ENCODE assay signal across 13 mouse cellular contexts in genomic region chr7:19163752-19164151, GRCm38 (mm10). TPM values are rescaled to one million over a fixed set of nuclear protein-coding genes. Genes with fewer than 3 reads are reported as not detected.
DNase-seq lines count a peak whose midpoint lies in the region; ATAC-seq and TF ChIP-seq lines count a peak whose summit lies in the region.
"Had no signal": no experiment of that assay in that cellular context is flagged by ENCODE, and none has a peak within 500 bp of the region (broad histone marks: within the 10 kb centered on the region; RNA-seq: fewer than 3 reads in every experiment).

No protein-coding gene starts in this region.

- H3K27ac ChIP-seq in hindbrain, embryonic 12.5 days: no peak overlapping the region
- H3K27ac ChIP-seq in hindbrain, postnatal 0 days: no peak overlapping the region
- H3K27ac ChIP-seq in stomach, embryonic 14.5 days (ENCODE audit: low read length): no peak overlapping the region
- H3K27ac ChIP-seq in stomach, postnatal 0 days (replicated peaks): no peak overlapping the region
- H3K27ac ChIP-seq in hindbrain, embryonic 15.5 days (replicated peaks): no peak overlapping the region
- no peak overlapping the region for H3K27ac ChIP-seq in stomach, embryonic 15.5 days

- no peak for TF ChIP-seq EP300 in stomach, postnatal 0 days (optimal IDR thresholded peaks at IDR 0.05)

- H3K4me1 ChIP-seq in hindbrain, embryonic 12.5 days: peaks cover 29% of the 10 kb centered on the region
- peaks cover 4% of the 10 kb centered on the region; the same call in 1 of the 2 replicates for H3K4me1 ChIP-seq in hindbrain, postnatal 0 days (ENCODE audit: insufficient read depth, low read length)
- peaks cover 24% of the 10 kb centered on the region for H3K4me1 ChIP-seq in stomach, embryonic 14.5 days (ENCODE audit: control insufficient read depth, insufficient read depth, low read length)
- 0 out of 2 replicates have a peak, but pooled peaks cover 4% of the 10 kb centered on the region for H3K4me1 ChIP-seq in stomach, postnatal 0 days (replicated peaks; ENCODE audit: control insufficient read depth, insufficient read depth)
- H3K4me1 ChIP-seq in hindbrain, embryonic 15.5 days (replicated peaks): peaks cover 32% of the 10 kb centered on the region
- peaks cover 34% of the 10 kb centered on the region for H3K4me1 ChIP-seq in stomach, embryonic 15.5 days

- no peaks in the 10 kb centered on the region for H3K9me3 ChIP-seq in hindbrain, embryonic 12.5 days (replicated peaks)
- no peaks in the 10 kb centered on the region for H3K9me3 ChIP-seq in hindbrain, postnatal 0 days (ENCODE audit: low read length)
- no peaks in the 10 kb centered on the region for H3K9me3 ChIP-seq in stomach, embryonic 14.5 days (ENCODE audit: control insufficient read depth, low read depth, low read length)
- H3K9me3 ChIP-seq in stomach, postnatal 0 days (ENCODE audit: control insufficient read depth, low read length): no peaks in the 10 kb centered on the region
- no peaks in the 10 kb centered on the region for H3K9me3 ChIP-seq in hindbrain, embryonic 15.5 days
- H3K9me3 ChIP-seq in stomach, embryonic 15.5 days: no peaks in the 10 kb centered on the region

- H3K9ac ChIP-seq in hindbrain, embryonic 12.5 days: no peak overlapping the region
- H3K9ac ChIP-seq in hindbrain, postnatal 0 days (replicated peaks; ENCODE audit: low read length): no peak overlapping the region
- H3K9ac ChIP-seq in stomach, embryonic 14.5 days (replicated peaks; ENCODE audit: low read depth, low read length): no peak overlapping the region
- H3K9ac ChIP-seq in stomach, postnatal 0 days (ENCODE audit: low read length): no peak overlapping the region
- no peak overlapping the region for H3K9ac ChIP-seq in hindbrain, embryonic 15.5 days
- no peak overlapping the region for H3K9ac ChIP-seq in stomach, embryonic 15.5 days

- ATAC-seq in hindbrain, embryonic 12.5 days (ENCODE audit: low FRiP score): no peak
- ATAC-seq in hindbrain, postnatal 0 days: no peak
- no peak; the same call in 1 of the 2 replicates for ATAC-seq in stomach, embryonic 14.5 days (ENCODE audit: insufficient number of reproducible peaks, insufficient read depth, low FRiP score, low read depth)
- no peak for ATAC-seq in stomach, postnatal 0 days (ENCODE audit: low FRiP score, low TSS enrichment)
- no peak for ATAC-seq in hindbrain, embryonic 15.5 days (ENCODE audit: low FRiP score, low read depth)
- ATAC-seq in stomach, embryonic 15.5 days (ENCODE audit: insufficient read depth, low FRiP score, low read depth): no peak

- H3K36me3 ChIP-seq in hindbrain, embryonic 12.5 days: no peaks in the 10 kb centered on the region
- no peaks in the 10 kb centered on the region for H3K36me3 ChIP-seq in hindbrain, postnatal 0 days (ENCODE audit: insufficient read depth, low read length)
- no peaks in the 10 kb centered on the region for H3K36me3 ChIP-seq in stomach, embryonic 14.5 days (ENCODE audit: control insufficient read depth, insufficient read depth, low read length)
- H3K36me3 ChIP-seq in stomach, postnatal 0 days (ENCODE audit: control insufficient read depth, insufficient read depth, low read length): no peaks in the 10 kb centered on the region
- H3K36me3 ChIP-seq in hindbrain, embryonic 15.5 days: no peaks in the 10 kb centered on the region
- H3K36me3 ChIP-seq in stomach, embryonic 15.5 days: no peaks in the 10 kb centered on the region

- H3K27me3 ChIP-seq in hindbrain, embryonic 12.5 days: peaks cover 64% of the 10 kb centered on the region
- H3K27me3 ChIP-seq in hindbrain, postnatal 0 days (ENCODE audit: insufficient read depth, low read length): no peaks in the 10 kb centered on the region
- H3K27me3 ChIP-seq in stomach, embryonic 14.5 days (ENCODE audit: control insufficient read depth, insufficient read depth, low read length): 0 out of 2 replicates have a peak, but pooled peaks cover 6% of the 10 kb centered on the region
- no peaks in the 10 kb centered on the region for H3K27me3 ChIP-seq in stomach, postnatal 0 days (ENCODE audit: control insufficient read depth, insufficient read depth, low read length)
- peaks cover 38% of the 10 kb centered on the region for H3K27me3 ChIP-seq in hindbrain, embryonic 15.5 days
- peaks cover 16% of the 10 kb centered on the region for H3K27me3 ChIP-seq in stomach, embryonic 15.5 days (replicated peaks)

- no peak overlapping the region for H3K4me3 ChIP-seq in hindbrain, embryonic 12.5 days
- no peak overlapping the region for H3K4me3 ChIP-seq in hindbrain, postnatal 0 days (ENCODE audit: low read length)
- H3K4me3 ChIP-seq in stomach, embryonic 14.5 days (ENCODE audit: low read depth, low read length): no peak overlapping the region
- no peak overlapping the region for H3K4me3 ChIP-seq in stomach, postnatal 0 days (ENCODE audit: low read depth, low read length)
- no peak overlapping the region for H3K4me3 ChIP-seq in hindbrain, embryonic 15.5 days
- H3K4me3 ChIP-seq in stomach, embryonic 15.5 days (replicated peaks): no peak overlapping the region

- 31% methylated on average over 12 of the region's 12 CpGs for WGBS in hindbrain, embryonic 12.5 days
- WGBS in hindbrain, postnatal 0 days: 32% methylated on average over 12 of the region's 12 CpGs
- WGBS in stomach, embryonic 14.5 days: 15% methylated on average over 12 of the region's 12 CpGs
- WGBS in stomach, postnatal 0 days: 29% methylated on average over 12 of the region's 12 CpGs
- 25% methylated on average over 12 of the region's 12 CpGs for WGBS in hindbrain, embryonic 15.5 days
- WGBS in stomach, embryonic 15.5 days: 26% methylated on average over 12 of the region's 12 CpGs

- peak overlapping the region; percentile 22; the same call in 1 of the 2 replicates for H3K4me2 ChIP-seq in hindbrain, embryonic 12.5 days (replicated peaks)
- H3K4me2 ChIP-seq in hindbrain, postnatal 0 days (ENCODE audit: low read depth, low read length): no peak overlapping the region
- peak overlapping the region; percentile 25 for H3K4me2 ChIP-seq in stomach, embryonic 14.5 days (replicated peaks; ENCODE audit: low read depth, low read length)
- H3K4me2 ChIP-seq in stomach, postnatal 0 days (replicated peaks; ENCODE audit: low read depth): no peak overlapping the region
- H3K4me2 ChIP-seq in hindbrain, embryonic 15.5 days: peak overlapping the region; percentile 40; the same call in 1 of the 2 replicates
- peak overlapping the region; percentile 36 for H3K4me2 ChIP-seq in stomach, embryonic 15.5 days

- TF ChIP-seq CTCF in hindbrain, postnatal 0 days (IDR thresholded peaks at IDR 0.05; ENCODE audit: low read depth): no peak
- TF ChIP-seq CTCF in stomach, postnatal 0 days (IDR thresholded peaks at IDR 0.05; ENCODE audit: low read depth): no peak

- DNase-seq in hindbrain, postnatal 0 days (ENCODE audit: low spot score): no peak
- DNase-seq in stomach, postnatal 0 days (ENCODE audit: low spot score): no peak
- no peak for DNase-seq in frontal cortex, postnatal 25 days (ENCODE audit: low spot score in 2 of 2)
- DNase-seq in natural killer cell, adult 2 months (ENCODE audit: low spot score in 2 of 2): no peak
- DNase-seq: gastrocnemius, postnatal 14 days; lung, adult 2 months; right cerebral cortex, postnatal 4 days; thymus, postnatal 4 days had no signal

RNA-seq across cellular contexts. Expression of gene Gipr, which starts 2.2 kb away (rescaled TPM):
- 1.4 and 2.0 TPM in 2 replicates for polyA plus RNA-seq in hindbrain, embryonic 12.5 days (2016; fragmentation: Nextera tagmentation; extraction: Ambion mirVana)
- total RNA-seq in hindbrain, postnatal 0 days (2014; rRNA removed): 2.0 and 3.0 TPM in 2 replicates
- polyA plus RNA-seq in hindbrain, postnatal 0 days (2015; fragmentation: Nextera tagmentation; extraction: Ambion mirVana): 0.85 and 1.3 TPM in 2 replicates
- 1.1 and 1.9 TPM in 2 replicates for polyA plus RNA-seq in stomach, embryonic 14.5 days (2014; fragmentation: Nextera tagmentation; extraction: Ambion mirVana)
- polyA plus RNA-seq in stomach, postnatal 0 days (2015; fragmentation: Nextera tagmentation; extraction: Ambion mirVana): 0.22 and 0.27 TPM in 2 replicates
- 2.1 TPM in 2 replicates for polyA plus RNA-seq in hindbrain, embryonic 15.5 days (2015; fragmentation: Nextera tagmentation; extraction: Ambion mirVana)
- polyA plus RNA-seq in stomach, embryonic 15.5 days (2015; fragmentation: Nextera tagmentation; extraction: Ambion mirVana): 2.3 and 2.9 TPM in 2 replicates
- total RNA-seq: neutrophil, adult 5-6 weeks had no signal

RNA-seq across cellular contexts. Expression of gene Eml2, which starts 12.5 kb away (rescaled TPM):
- 6.1 and 7.2 TPM in 2 replicates for polyA plus RNA-seq in hindbrain, embryonic 12.5 days (2016; fragmentation: Nextera tagmentation; extraction: Ambion mirVana)
- 88.2 and 103 TPM in 2 replicates for total RNA-seq in hindbrain, postnatal 0 days (2014; rRNA removed)
- polyA plus RNA-seq in hindbrain, postnatal 0 days (2015; fragmentation: Nextera tagmentation; extraction: Ambion mirVana): 15.0 and 18.9 TPM in 2 replicates
- 4.1 and 4.8 TPM in 2 replicates for polyA plus RNA-seq in stomach, embryonic 14.5 days (2014; fragmentation: Nextera tagmentation; extraction: Ambion mirVana)
- 8.4 and 8.8 TPM in 2 replicates for polyA plus RNA-seq in stomach, postnatal 0 days (2015; fragmentation: Nextera tagmentation; extraction: Ambion mirVana)
- polyA plus RNA-seq in hindbrain, embryonic 15.5 days (2015; fragmentation: Nextera tagmentation; extraction: Ambion mirVana): 8.2 and 8.8 TPM in 2 replicates
- 10.6 and 10.7 TPM in 2 replicates for polyA plus RNA-seq in stomach, embryonic 15.5 days (2015; fragmentation: Nextera tagmentation; extraction: Ambion mirVana)

RNA-seq across cellular contexts. Expression of gene Snrpd2, which starts 14.2 kb away (rescaled TPM):
- polyA plus RNA-seq in hindbrain, embryonic 12.5 days (2016; fragmentation: Nextera tagmentation; extraction: Ambion mirVana): 118 and 122 TPM in 2 replicates
- total RNA-seq in hindbrain, postnatal 0 days (2014; rRNA removed): 34.1 and 42.9 TPM in 2 replicates
- polyA plus RNA-seq in hindbrain, postnatal 0 days (2015; fragmentation: Nextera tagmentation; extraction: Ambion mirVana): 114 and 118 TPM in 2 replicates
- polyA plus RNA-seq in stomach, embryonic 14.5 days (2014; fragmentation: Nextera tagmentation; extraction: Ambion mirVana): 143 and 161 TPM in 2 replicates
- polyA plus RNA-seq in stomach, postnatal 0 days (2015; fragmentation: Nextera tagmentation; extraction: Ambion mirVana): 96.9 and 103 TPM in 2 replicates
- 116 and 118 TPM in 2 replicates for polyA plus RNA-seq in hindbrain, embryonic 15.5 days (2015; fragmentation: Nextera tagmentation; extraction: Ambion mirVana)
- polyA plus RNA-seq in stomach, embryonic 15.5 days (2015; fragmentation: Nextera tagmentation; extraction: Ambion mirVana): 131 and 141 TPM in 2 replicates

RNA-seq across cellular contexts. Expression of gene Qpctl, which starts 14.7 kb away (rescaled TPM):
- 21.2 and 22.8 TPM in 2 replicates for polyA plus RNA-seq in hindbrain, embryonic 12.5 days (2016; fragmentation: Nextera tagmentation; extraction: Ambion mirVana)
- total RNA-seq in hindbrain, postnatal 0 days (2014; rRNA removed): 17.3 and 18.3 TPM in 2 replicates
- 24.7 and 25.5 TPM in 2 replicates for polyA plus RNA-seq in hindbrain, postnatal 0 days (2015; fragmentation: Nextera tagmentation; extraction: Ambion mirVana)
- polyA plus RNA-seq in stomach, embryonic 14.5 days (2014; fragmentation: Nextera tagmentation; extraction: Ambion mirVana): 10.9 and 11.3 TPM in 2 replicates
- polyA plus RNA-seq in stomach, postnatal 0 days (2015; fragmentation: Nextera tagmentation; extraction: Ambion mirVana): 11.3 and 11.8 TPM in 2 replicates
- 21.7 and 24.2 TPM in 2 replicates for polyA plus RNA-seq in hindbrain, embryonic 15.5 days (2015; fragmentation: Nextera tagmentation; extraction: Ambion mirVana)
- polyA plus RNA-seq in stomach, embryonic 15.5 days (2015; fragmentation: Nextera tagmentation; extraction: Ambion mirVana): 13.5 and 14.7 TPM in 2 replicates

RNA-seq across cellular contexts. Expression of gene Fbxo46, which starts 44.1 kb away (rescaled TPM):
- polyA plus RNA-seq in hindbrain, embryonic 12.5 days (2016; fragmentation: Nextera tagmentation; extraction: Ambion mirVana): 20.9 TPM in 2 replicates
- total RNA-seq in hindbrain, postnatal 0 days (2014; rRNA removed): 19.6 and 23.8 TPM in 2 replicates
- 7.7 and 9.0 TPM in 2 replicates for polyA plus RNA-seq in hindbrain, postnatal 0 days (2015; fragmentation: Nextera tagmentation; extraction: Ambion mirVana)
- polyA plus RNA-seq in stomach, embryonic 14.5 days (2014; fragmentation: Nextera tagmentation; extraction: Ambion mirVana): 9.1 and 9.5 TPM in 2 replicates
- 6.5 and 6.7 TPM in 2 replicates for polyA plus RNA-seq in stomach, postnatal 0 days (2015; fragmentation: Nextera tagmentation; extraction: Ambion mirVana)
- 16.2 and 16.6 TPM in 2 replicates for polyA plus RNA-seq in hindbrain, embryonic 15.5 days (2015; fragmentation: Nextera tagmentation; extraction: Ambion mirVana)
- 11.6 and 12.8 TPM in 2 replicates for polyA plus RNA-seq in stomach, embryonic 15.5 days (2015; fragmentation: Nextera tagmentation; extraction: Ambion mirVana)

Comparison
In these comparisons a context has a peak if more than half of its experiments do, and no peak if none do; other contexts are left out.
1. H3K4me2 ChIP-seq: peak in hindbrain, embryonic 12.5 days (single experiment), stomach, embryonic 14.5 days (single experiment), hindbrain, embryonic 15.5 days (single experiment) and stomach, embryonic 15.5 days (single experiment); none in hindbrain, postnatal 0 days (single experiment) and stomach, postnatal 0 days (single experiment).